Mouse (Mus musculus) testis, adult 2 months (tissue): Measurements from ENCODE around the gene Lamtor1.

Source experiments
- CTCF ChIP-seq: fragments of 200-500 bp; IDR thresholded peaks from 2 replicates; pipeline ENCODE4 v1.5.1; 2012; ENCODE audit warnings: low read depth, mild to moderate bottlenecking, inconsistent platforms, low read length, moderate library complexity; ENCODE audit not compliant: control insufficient read depth, insufficient read depth, insufficient replicate concordance
- POLR2A ChIP-seq: fragments of 200-500 bp; IDR thresholded peaks from 2 replicates; pipeline ENCODE4 v1.6.1; 2012; ENCODE audit warnings: low read depth, mild to moderate bottlenecking, inconsistent platforms, low read length, moderate library complexity; ENCODE audit not compliant: control insufficient read depth

GRCm38 (mm10) chr7:101963621-101964020 lies 57.9 kb downstream of the Lamtor1 start:
- TF ChIP-seq CTCF (no peak), POLR2A (no peak)
